In genomic region chr5:43723830-43724229, GRCm38 (mm10) we compare ENCODE assay signal across 8 mouse cellular contexts.
"Had no signal": no experiment of that assay in that cellular context is flagged by ENCODE, and none has a peak within 500 bp of the region (broad histone marks: within the 10 kb centered on the region; RNA-seq: fewer than 3 reads in every experiment).

No protein-coding gene starts in this region.

- DNase-seq: liver, postnatal 0 days; lung, adult 2 months; lung, postnatal 14 days; lung, postnatal 36 days; right cerebral cortex, postnatal 14 days; thymus, adult 18-20 months; thymus, postnatal 25 days; thymus, postnatal 4 days had no signal
